Mouse (Mus musculus) stomach, embryonic 14.5 days (tissue): ENCODE measurements around the gene Eif4h. TPM values are rescaled to one million over a fixed set of nuclear protein-coding genes. Genes with fewer than 3 reads are reported as not detected.

Source experiments
- ATAC-seq: fragments of 200-750 bp; cut with Nextera tagmentation; 2 replicates; pipeline ENCODE4 v1.8.0; 2017; ENCODE audit warnings: low read depth, moderate TSS enrichment; ENCODE audit not compliant: insufficient number of reproducible peaks, insufficient read depth, low FRiP score
- H3K27ac ChIP-seq: fragments of 300-500 bp; sonication (generic); 2 replicates; pipeline ENCODE4 v1.5.1; 2014; ENCODE audit warnings: mild to moderate bottlenecking, low read length, moderate library complexity, mixed read lengths
- H3K27me3 ChIP-seq: fragments of 300-500 bp; sonication (generic); 2 replicates; pipeline ENCODE4 v1.6.1; 2014; ENCODE audit warnings: low read length, control low read depth, mixed read lengths; ENCODE audit not compliant: control insufficient read depth, insufficient read depth
- H3K36me3 ChIP-seq: fragments of 300-500 bp; sonication (generic); 2 replicates; pipeline ENCODE4 v1.6.1; 2014; ENCODE audit warnings: mild to moderate bottlenecking, control low read depth, low read length, moderate library complexity, mixed read lengths; ENCODE audit not compliant: control insufficient read depth, insufficient read depth
- H3K4me1 ChIP-seq: fragments of 300-500 bp; sonication (generic); 2 replicates; pipeline ENCODE4 v1.6.1; 2014; ENCODE audit warnings: low read length, control low read depth, mixed read lengths; ENCODE audit not compliant: control insufficient read depth, insufficient read depth
- H3K4me2 ChIP-seq: fragments of 300-500 bp; sonication (generic); replicated peaks from 2 replicates; pipeline ENCODE4 v1.6.1; 2014; ENCODE audit warnings: low read depth, low read length, control low read depth
- H3K4me3 ChIP-seq: fragments of 300-500 bp; sonication (generic); 2 replicates; pipeline ENCODE4 v1.5.1; 2014; ENCODE audit warnings: low read depth, low read length, control low read depth
- H3K9ac ChIP-seq: fragments of 300-500 bp; sonication (generic); replicated peaks from 2 replicates; pipeline ENCODE4 v1.6.1; 2014; ENCODE audit warnings: low read depth, mild to moderate bottlenecking, control low read depth, low read length, moderate library complexity, mixed read lengths
- H3K9me3 ChIP-seq: fragments of 300-500 bp; sonication (generic); 2 replicates; pipeline ENCODE4 v1.6.1; 2016; ENCODE audit warnings: low read depth, low read length, control low read depth; ENCODE audit not compliant: control insufficient read depth
- WGBS: fragments of 180-500 bp; shearing (Covaris S2); extraction: QIAGEN DNeasy Blood & Tissue Kit; methylation state at CpG from one replicate; pipeline ENCODE4 v1.1.7; 2014; 5-methylcytosine and 5-hydroxymethylcytosine counted together
- polyA plus RNA-seq: library from polyadenylated mRNA; unstranded; fragments of >200 nt; fragmentation: Nextera tagmentation; extraction: Ambion mirVana; gene quantifications from 2 replicates; pipeline ENCODE4 v1.2.1, GENCODE M21; 2014

Eif4h gene
- polyA plus RNA-seq, 1 experiment from 2014 or later: 442 TPM

DNA sequence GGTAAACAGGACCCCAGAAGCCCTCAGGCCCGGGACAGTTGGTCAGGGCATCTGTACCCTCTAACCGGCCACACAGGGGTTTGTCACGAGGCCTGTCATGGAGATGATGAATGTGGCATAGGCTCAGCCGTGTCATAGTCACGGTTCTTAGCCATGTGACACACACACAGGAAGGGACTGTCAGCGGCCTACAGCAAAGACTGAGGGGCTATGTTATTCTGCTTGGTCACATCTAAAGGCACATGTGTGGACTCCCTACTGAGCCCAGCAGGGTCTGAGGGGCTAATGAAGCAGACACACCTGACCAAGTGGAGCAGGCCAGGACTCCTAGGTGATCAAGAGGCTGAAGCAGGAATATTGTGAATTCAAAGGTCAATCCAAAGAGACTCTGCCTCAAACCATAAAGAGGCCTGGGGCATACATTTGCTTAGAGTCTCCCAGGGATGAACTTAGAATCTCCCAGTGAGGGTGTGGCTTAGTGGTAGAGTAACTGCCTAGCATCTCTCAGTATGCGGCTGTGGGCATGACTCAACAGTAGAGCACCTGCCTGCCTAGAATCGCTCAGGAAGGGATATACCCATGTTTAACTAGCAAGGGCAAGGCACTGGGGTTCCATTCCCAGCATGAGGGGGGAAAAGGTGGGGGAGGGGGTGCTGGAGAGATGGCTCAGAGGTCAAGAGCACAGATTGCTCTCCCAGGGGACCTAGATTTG is 27.3 kb downstream of the Eif4h start:
- no peaks in the 10 kb centered on the region for H3K27me3 ChIP-seq
- no peak for ATAC-seq
- no peaks in the 10 kb centered on the region for H3K9me3 ChIP-seq
- 53% methylated on average over 8 of the region's 8 CpGs for WGBS
- no peak overlapping the region for H3K4me2 ChIP-seq
- H3K4me3 ChIP-seq: no peak overlapping the region
- H3K27ac ChIP-seq: no peak overlapping the region
- peaks cover 2% of the 10 kb centered on the region; the same call in 1 of the 2 replicates for H3K36me3 ChIP-seq
- no peak overlapping the region for H3K9ac ChIP-seq
- H3K4me1 ChIP-seq: 0 out of 2 replicates have a peak, but pooled peaks cover 2% of the 10 kb centered on the region

DNA sequence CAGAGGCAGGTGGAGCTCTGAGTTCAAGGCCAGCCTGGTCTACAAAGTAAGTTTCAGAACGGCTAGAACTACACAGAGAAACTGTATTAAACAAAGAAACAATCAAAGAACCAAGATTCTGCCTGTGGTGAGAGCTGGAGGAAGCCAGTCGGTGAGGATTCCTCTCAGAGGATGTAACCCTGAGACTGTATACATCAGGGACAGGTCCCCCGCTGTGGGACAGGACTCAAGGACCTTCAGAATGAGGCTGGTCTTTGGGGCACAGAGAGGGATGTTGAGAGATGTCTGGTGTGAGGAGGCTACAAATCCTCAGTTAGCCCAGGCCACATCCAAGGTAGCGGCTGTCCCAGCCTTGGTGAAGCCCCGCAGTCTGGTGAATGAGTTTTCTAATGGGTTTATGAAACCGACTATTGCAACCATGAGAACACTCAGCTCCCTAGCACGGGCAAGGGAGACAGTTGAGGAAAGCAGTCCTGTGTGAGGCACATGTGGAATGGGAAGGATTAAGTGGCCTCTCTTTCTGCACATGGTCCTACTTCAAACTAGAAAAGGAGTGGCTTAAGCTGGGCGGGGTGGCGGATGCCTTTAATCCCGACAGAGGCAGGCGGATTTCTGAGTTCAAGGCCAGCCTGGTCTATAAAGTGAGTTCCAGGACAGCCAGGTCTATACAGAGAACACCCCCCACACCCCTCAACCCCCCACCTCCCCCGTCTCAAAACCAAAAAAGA is 29.2 kb downstream of the Eif4h start:
- 82% methylated on average over 12 of the region's 12 CpGs for WGBS
- H3K4me3 ChIP-seq: no peak overlapping the region
- 0 out of 2 replicates have a peak, but pooled peaks cover 2% of the 10 kb centered on the region for H3K4me1 ChIP-seq
- no peak overlapping the region for H3K27ac ChIP-seq
- no peak for ATAC-seq
- no peak overlapping the region for H3K4me2 ChIP-seq
- H3K9me3 ChIP-seq: no peaks in the 10 kb centered on the region
- H3K27me3 ChIP-seq: no peaks in the 10 kb centered on the region
- H3K9ac ChIP-seq: no peak overlapping the region
- no peaks in the 10 kb centered on the region for H3K36me3 ChIP-seq

DNA sequence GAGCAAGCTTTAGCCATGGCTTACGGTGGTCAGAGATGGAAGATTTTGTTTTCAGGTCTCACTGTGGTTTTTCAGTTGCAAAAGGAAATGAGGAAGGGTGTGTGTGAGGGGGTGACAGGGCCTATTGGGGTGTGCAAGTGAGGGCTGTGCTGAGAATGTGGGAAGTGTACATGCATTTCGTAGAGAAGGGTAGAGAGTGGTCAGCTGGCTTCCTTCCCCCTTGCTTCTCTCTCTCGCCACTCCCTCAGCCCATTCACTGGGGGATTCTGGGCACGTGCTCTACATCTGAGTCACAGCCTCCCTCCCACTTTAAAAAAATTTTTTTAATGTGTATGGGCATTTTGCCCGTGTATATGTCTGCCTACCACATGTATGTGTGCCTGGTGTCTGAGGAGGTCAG is 32.2 kb downstream of the Eif4h start:
- H3K27me3 ChIP-seq: no peaks in the 10 kb centered on the region
- no peak for ATAC-seq
- H3K4me3 ChIP-seq: no peak overlapping the region
- 65% methylated on average over 5 of the region's 5 CpGs for WGBS
- H3K27ac ChIP-seq: no peak overlapping the region
- H3K4me2 ChIP-seq: no peak overlapping the region
- H3K9me3 ChIP-seq: no peaks in the 10 kb centered on the region
- no peak overlapping the region for H3K9ac ChIP-seq
- H3K4me1 ChIP-seq: 0 out of 2 replicates have a peak, but pooled peaks cover 2% of the 10 kb centered on the region
- H3K36me3 ChIP-seq: no peaks in the 10 kb centered on the region

DNA sequence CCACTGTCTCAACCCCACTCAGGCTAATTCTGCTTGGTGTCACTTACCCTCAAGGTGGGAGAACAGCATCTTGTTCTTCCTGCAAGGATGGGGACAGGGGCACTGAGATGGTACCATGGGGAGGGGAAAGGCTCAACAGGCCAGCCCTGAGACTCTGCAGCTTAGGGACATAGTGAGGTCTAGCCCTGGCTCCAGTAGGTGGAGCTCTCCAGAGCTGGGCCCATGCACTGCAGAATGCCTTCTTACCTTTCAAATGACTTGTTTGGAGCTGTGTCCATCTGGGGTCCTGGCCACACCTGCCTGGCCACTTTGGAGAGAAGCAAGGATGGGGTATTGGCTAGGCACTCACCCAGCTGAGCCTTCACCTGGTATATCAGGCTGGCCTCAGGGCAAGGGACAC is 33.0 kb downstream of the Eif4h start:
- Histone ChIP-seq H3K36me3 (no peaks in the 10 kb centered on the region), H3K9me3 (no peaks in the 10 kb centered on the region), H3K9ac (no peak overlapping the region), H3K4me2 (no peak overlapping the region), H3K27me3 (no peaks in the 10 kb centered on the region), H3K4me3 (no peak overlapping the region), H3K27ac (no peak overlapping the region), H3K4me1 (0 out of 2 replicates have a peak, but pooled peaks cover 2% of the 10 kb centered on the region)
- ATAC-seq: no peak

DNA sequence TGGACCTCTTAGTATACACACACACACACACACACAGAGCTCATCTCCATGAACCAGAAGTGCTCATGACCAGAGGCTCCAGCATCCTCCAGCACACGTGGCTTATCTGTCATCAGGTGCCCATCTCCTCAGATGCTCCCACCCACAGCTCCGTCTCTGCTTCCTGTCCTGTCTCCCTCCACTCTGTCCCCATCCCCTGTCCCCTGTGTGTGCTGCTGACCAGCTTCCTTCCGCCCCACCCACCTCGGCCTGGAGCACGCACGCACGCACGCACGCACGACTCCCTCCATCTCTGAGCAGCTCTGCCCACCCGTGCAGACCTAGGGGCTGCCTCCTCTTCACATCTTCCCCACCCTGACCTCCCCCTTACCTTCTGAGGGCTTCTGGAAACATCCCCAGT is 34.9 kb downstream of the Eif4h start:
- H3K4me3 ChIP-seq: no peak overlapping the region
- H3K27me3 ChIP-seq: no peaks in the 10 kb centered on the region
- H3K9ac ChIP-seq: no peak overlapping the region
- WGBS: 79% methylated on average over 11 of the region's 11 CpGs
- 0 out of 2 replicates have a peak, but pooled peaks cover 2% of the 10 kb centered on the region for H3K4me1 ChIP-seq
- no peaks in the 10 kb centered on the region for H3K9me3 ChIP-seq
- no peak for ATAC-seq
- no peak overlapping the region for H3K4me2 ChIP-seq
- H3K36me3 ChIP-seq: peaks cover 2% of the 10 kb centered on the region; the same call in 1 of the 2 replicates
- H3K27ac ChIP-seq: no peak overlapping the region

DNA sequence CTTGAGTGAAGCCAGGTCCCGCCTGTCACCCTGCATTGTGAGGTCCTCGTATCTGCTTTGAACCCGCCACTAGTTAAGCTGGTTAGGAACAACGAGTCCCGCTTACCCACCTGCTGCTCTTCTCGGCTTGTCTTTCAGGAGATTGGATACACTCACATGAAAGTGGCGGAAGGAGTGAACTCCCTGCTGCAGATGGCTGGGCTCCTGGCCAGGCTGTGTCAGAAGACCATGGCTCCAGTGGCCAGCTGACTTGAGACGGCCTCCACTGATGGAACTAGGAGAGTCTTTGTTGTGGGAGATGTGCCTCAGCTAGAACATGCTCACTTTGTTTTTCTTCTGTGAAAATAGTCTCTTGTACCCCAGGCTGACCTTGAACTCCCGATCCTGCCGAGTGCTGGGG is 41.6 kb downstream of the Eif4h start:
- Histone ChIP-seq H3K4me2 (no peak overlapping the region), H3K9me3 (no peaks in the 10 kb centered on the region), H3K27me3 (no peaks in the 10 kb centered on the region), H3K27ac (no peak overlapping the region), H3K4me1 (no peaks in the 10 kb centered on the region), H3K9ac (no peak overlapping the region), H3K4me3 (no peak overlapping the region), H3K36me3 (peaks cover 53% of the 10 kb centered on the region)
- ATAC-seq: no peak
- 80% methylated on average over 10 of the region's 10 CpGs for WGBS

DNA sequence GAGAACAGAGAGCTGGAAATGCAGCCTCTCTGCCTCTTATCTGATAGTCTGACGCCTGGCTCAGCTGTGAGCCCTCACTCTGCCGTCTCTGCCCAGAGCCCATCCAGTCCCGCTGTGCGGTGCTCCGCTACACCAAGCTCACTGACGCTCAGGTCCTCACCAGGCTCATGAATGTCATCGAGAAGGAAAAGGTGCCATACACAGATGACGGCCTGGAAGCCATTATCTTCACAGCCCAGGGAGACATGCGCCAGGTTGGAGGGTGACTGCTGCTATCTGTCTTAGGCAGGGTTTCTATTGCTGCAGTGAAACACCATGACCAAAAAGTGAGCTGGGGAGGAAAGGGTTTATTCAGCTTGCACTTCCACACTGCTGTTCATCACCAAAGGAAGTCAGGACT is 46.2 kb downstream of the Eif4h start:
- peaks cover 67% of the 10 kb centered on the region for H3K36me3 ChIP-seq
- 84% methylated on average over 9 of the region's 9 CpGs for WGBS
- no peak overlapping the region for H3K27ac ChIP-seq
- no peaks in the 10 kb centered on the region for H3K4me1 ChIP-seq
- H3K4me3 ChIP-seq: no peak overlapping the region
- no peak overlapping the region for H3K9ac ChIP-seq
- H3K9me3 ChIP-seq: no peaks in the 10 kb centered on the region
- no peak overlapping the region for H3K4me2 ChIP-seq
- no peaks in the 10 kb centered on the region for H3K27me3 ChIP-seq
- no peak for ATAC-seq

DNA sequence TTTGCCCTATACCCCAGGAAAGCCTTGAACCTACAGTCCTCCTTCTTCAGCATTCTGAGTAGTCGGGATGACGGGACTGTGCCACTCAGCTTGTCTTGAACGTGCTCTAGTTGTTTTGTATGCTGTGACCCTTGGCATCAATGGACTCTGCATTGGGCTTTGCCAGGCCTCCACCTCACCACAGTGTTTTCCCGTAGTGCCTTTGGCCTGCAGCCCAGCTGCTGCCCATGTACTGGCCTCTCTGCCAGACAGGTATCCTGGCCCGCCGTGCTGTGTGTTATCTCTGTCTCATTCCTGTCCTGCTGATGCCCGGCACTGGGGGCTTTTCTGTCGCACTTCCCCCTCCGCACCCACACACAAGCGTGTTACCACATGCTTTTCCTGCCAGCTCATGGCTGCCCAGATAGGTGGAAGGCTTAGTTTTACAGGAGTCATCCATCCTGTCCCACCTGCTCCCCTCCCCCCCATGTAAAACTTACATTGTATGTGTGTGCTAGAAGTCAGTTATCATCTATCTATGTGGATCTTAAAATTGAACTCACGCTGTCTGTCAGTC is 47.2 kb downstream of the Eif4h start:
- 89% methylated on average over 11 of the region's 11 CpGs for WGBS
- H3K27me3 ChIP-seq: no peaks in the 10 kb centered on the region
- H3K9me3 ChIP-seq: no peaks in the 10 kb centered on the region
- no peak overlapping the region for H3K27ac ChIP-seq
- H3K4me3 ChIP-seq: no peak overlapping the region
- peaks cover 58% of the 10 kb centered on the region for H3K36me3 ChIP-seq
- H3K4me1 ChIP-seq: no peaks in the 10 kb centered on the region
- H3K4me2 ChIP-seq: no peak overlapping the region
- ATAC-seq: no peak
- H3K9ac ChIP-seq: no peak overlapping the region
